Mouse (Mus musculus): Measurements from ENCODE around the gene Rptor. TPM values are rescaled to one million over a fixed set of nuclear protein-coding genes. Genes with fewer than 3 reads are reported as not detected.
A peak's percentile ranks its signal among the peaks of the same experiment; 100 is the strongest.

The Rptor gene
- total and polyA plus RNA-seq, 3 experiments: 19.7 to 32.4 (median 32.1) TPM

DNA sequence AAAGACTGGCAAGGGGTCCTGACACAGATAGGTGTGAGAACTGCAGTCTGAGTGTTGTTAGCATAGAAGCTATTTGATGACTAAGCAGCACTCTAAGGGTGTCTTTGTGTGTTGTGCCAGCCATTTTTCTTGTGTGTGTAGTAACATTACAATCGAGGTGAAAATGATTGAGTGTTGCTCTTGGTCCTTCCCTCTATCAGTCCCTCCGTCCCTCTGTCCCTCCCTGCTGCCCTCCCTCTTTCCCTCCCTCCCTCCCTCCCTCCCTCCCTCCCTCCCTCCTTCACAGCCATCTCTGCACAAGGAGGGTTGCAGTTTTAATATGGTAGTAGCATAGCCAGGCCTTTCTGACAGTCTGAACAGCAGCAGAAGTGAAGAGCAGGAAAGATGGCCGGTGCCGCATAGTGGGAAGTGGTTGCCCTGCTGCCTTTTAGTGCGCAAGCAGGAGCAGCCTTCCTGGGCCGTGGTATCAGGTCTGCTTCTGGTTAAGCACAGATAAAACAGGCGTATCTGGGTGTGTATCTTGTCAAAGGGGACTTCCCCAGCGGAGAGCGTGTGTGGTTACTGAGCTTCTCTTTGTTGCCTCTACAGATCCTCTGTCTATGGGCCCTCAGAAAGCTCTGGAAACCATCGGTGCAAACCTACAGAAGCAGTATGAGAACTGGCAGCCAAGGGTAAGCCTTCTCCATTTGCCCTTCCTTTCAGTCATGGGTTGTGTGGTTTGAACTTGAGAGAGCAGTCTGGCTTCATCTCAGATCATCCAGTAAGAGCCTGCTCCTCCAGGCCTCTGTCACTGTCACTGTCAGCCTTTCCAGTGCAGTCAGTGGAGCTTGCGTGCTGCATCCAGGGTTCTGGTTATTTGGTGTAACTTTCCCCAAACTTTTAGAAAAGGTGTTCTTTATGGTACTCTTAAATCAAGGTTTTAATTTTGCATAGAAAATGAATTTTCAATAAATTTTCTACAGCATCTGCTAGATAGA lies 68.3 kb downstream of the Rptor start:
- Histone ChIP-seq H3K27me3 (ENCODE audit: control insufficient read depth, insufficient read depth, low read length) (no peaks in the 10 kb centered on the region), H3K27ac (no peak overlapping the region), H3K4me3 (no peak overlapping the region), H3K4me1 (ENCODE audit: control insufficient read depth, insufficient read depth, low read length) (peaks cover 8% of the 10 kb centered on the region; the same call in 1 of the 2 replicates), H3K9ac (ENCODE audit: low read depth, low read length) (no peak overlapping the region), H3K36me3 (ENCODE audit: control insufficient read depth, insufficient read depth, low read length) (no peaks in the 10 kb centered on the region), H3K79me2 (replicated peaks; ENCODE audit: control insufficient read depth, insufficient read depth, low read length) (0 out of 2 replicates have a peak, but pooled peaks cover 3% of the 10 kb centered on the region)
- 62% methylated on average over 11 of the region's 11 CpGs for WGBS
- intact Hi-C loops (cut with DNase I): no loop called here
- peak in 1 of 2 experiments; percentile 17 for DNase-seq
- TF ChIP-seq POLR2A (IDR thresholded peaks at IDR 0.05; ENCODE audit: insufficient read depth, low read depth, low read length) (no peak), CTCF (IDR thresholded peaks at IDR 0.05) (no peak), EP300 (IDR thresholded peaks at IDR 0.05; ENCODE audit: insufficient read depth, low read depth, low read length) (no peak)

DNA sequence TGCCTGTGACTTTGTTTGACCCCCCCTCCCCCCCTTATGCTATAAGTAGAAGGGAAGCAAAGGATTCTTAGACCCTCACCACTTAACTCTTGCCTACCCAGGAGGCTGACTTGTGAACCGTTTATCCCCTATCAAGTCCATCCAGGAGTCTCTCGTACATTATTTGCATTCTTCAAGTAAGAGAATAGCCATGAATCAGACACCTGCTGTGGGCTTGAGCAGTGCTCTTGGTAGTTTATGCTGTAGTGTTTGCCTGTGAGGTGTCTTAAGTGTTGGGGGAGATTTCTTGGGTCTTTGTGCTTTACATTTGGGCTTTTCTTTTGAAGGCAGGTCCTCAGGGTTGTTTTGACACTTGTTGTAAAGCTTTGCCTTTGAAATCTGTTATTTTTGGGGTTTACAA lies 69.3 kb downstream of the Rptor start:
- no peak for TF ChIP-seq EP300 (IDR thresholded peaks at IDR 0.05; ENCODE audit: insufficient read depth, low read depth, low read length)
- TF ChIP-seq POLR2A (IDR thresholded peaks at IDR 0.05; ENCODE audit: insufficient read depth, low read depth, low read length): no peak
- no peak for TF ChIP-seq CTCF (IDR thresholded peaks at IDR 0.05)
- intact Hi-C loops (cut with DNase I): no loop called here
- 72% methylated on average over 2 of the region's 2 CpGs for WGBS
- Histone ChIP-seq H3K4me3 (no peak overlapping the region), H3K27ac (no peak overlapping the region), H3K36me3 (ENCODE audit: control insufficient read depth, insufficient read depth, low read length) (no peaks in the 10 kb centered on the region), H3K27me3 (ENCODE audit: control insufficient read depth, insufficient read depth, low read length) (no peaks in the 10 kb centered on the region), H3K9ac (ENCODE audit: low read depth, low read length) (no peak overlapping the region), H3K79me2 (replicated peaks; ENCODE audit: control insufficient read depth, insufficient read depth, low read length) (0 out of 2 replicates have a peak, but pooled peaks cover 3% of the 10 kb centered on the region), H3K4me1 (ENCODE audit: control insufficient read depth, insufficient read depth, low read length) (peaks cover 14% of the 10 kb centered on the region)
- DNase-seq: no peak

DNA sequence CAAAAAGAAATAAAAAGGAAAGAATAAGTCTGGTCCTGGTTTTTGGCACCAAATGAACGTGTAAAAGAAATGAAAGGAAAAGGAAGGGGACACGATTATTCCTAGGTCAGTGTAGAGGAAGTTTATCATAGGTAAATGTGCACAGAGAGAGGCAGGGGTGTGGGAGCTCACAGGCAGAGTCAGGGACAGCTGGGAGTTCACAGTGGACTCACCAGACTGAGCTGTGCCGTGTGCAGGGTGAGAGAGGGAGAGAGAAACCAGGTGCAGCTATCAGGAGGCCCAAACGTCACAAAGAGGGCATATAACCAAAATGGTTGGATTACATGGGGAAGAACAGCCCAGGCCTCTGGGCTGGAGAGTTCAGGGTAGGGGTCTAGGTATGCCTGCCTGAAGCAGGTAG lies 70.1 kb downstream of the Rptor start:
- intact Hi-C loops (cut with DNase I): no loop called here
- Histone ChIP-seq H3K36me3 (ENCODE audit: control insufficient read depth, insufficient read depth, low read length) (no peaks in the 10 kb centered on the region), H3K79me2 (replicated peaks; ENCODE audit: control insufficient read depth, insufficient read depth, low read length) (peaks cover 3% of the 10 kb centered on the region; the same call in 1 of the 2 replicates), H3K4me1 (ENCODE audit: control insufficient read depth, insufficient read depth, low read length) (peaks cover 16% of the 10 kb centered on the region), H3K27me3 (ENCODE audit: control insufficient read depth, insufficient read depth, low read length) (no peaks in the 10 kb centered on the region), H3K27ac (no peak overlapping the region), H3K4me3 (no peak overlapping the region), H3K9ac (ENCODE audit: low read depth, low read length) (no peak overlapping the region)
- WGBS: 59% methylated on average over 4 of the region's 4 CpGs
- TF ChIP-seq EP300 (IDR thresholded peaks at IDR 0.05; ENCODE audit: insufficient read depth, low read depth, low read length) (no peak), CTCF (IDR thresholded peaks at IDR 0.05) (no peak), POLR2A (IDR thresholded peaks at IDR 0.05; ENCODE audit: insufficient read depth, low read depth, low read length) (no peak)
- no peak for DNase-seq

DNA sequence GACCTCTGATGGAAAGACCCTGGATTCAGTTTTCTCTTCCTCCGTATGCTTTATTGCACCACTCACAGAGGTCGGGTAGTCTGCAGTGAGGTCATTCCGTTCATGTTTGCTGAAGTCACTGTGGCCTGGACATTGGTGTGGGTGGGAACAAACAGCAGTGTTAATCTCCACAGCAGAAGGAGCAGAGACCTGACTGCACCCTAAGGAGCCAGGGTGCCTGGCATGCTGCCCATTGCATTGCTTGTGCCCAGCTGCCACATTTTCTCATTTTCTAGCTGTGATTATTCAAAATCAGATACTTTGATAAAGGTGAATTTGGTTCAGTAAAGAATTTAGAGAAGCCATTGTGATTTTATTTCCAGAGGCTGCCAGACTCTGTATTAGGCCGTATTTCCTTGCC lies 72.1 kb downstream of the Rptor start:
- H3K4me3 ChIP-seq: no peak overlapping the region
- no peak for TF ChIP-seq POLR2A (IDR thresholded peaks at IDR 0.05; ENCODE audit: insufficient read depth, low read depth, low read length)
- no peak for TF ChIP-seq CTCF (IDR thresholded peaks at IDR 0.05)
- TF ChIP-seq EP300 (IDR thresholded peaks at IDR 0.05; ENCODE audit: insufficient read depth, low read depth, low read length): no peak
- intact Hi-C loops (cut with DNase I): no loop called here
- WGBS: 71% methylated on average over 4 of the region's 4 CpGs
- no peaks in the 10 kb centered on the region for H3K36me3 ChIP-seq (ENCODE audit: control insufficient read depth, insufficient read depth, low read length)
- H3K27ac ChIP-seq: no peak overlapping the region
- H3K9ac ChIP-seq (ENCODE audit: low read depth, low read length): no peak overlapping the region
- peaks cover 16% of the 10 kb centered on the region for H3K4me1 ChIP-seq (ENCODE audit: control insufficient read depth, insufficient read depth, low read length)
- H3K27me3 ChIP-seq (ENCODE audit: control insufficient read depth, insufficient read depth, low read length): no peaks in the 10 kb centered on the region
- no peak for DNase-seq
- H3K79me2 ChIP-seq (replicated peaks; ENCODE audit: control insufficient read depth, insufficient read depth, low read length): peaks cover 2% of the 10 kb centered on the region; the same call in 1 of the 2 replicates

DNA sequence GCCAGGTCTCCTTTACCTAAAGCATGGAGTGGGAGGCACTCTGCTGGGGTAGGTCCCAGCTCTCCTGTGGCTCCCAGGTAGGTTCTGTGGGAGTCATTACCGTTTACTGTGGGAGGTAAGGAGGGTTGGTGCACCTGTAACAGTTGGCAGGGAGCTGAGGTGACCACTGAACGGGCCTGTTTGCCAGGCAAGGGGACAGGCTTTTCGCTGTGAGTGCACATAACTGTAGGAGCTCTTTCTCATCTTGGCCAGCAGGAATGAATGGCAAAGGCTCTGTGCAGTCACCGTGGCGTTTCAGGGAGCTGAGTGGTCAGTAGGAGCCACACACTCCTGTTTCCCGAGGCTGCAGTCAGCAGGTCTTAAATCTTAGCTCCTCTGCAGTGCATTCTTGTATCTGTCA lies 72.8 kb downstream of the Rptor start:
- no peaks in the 10 kb centered on the region for H3K36me3 ChIP-seq (ENCODE audit: control insufficient read depth, insufficient read depth, low read length)
- TF ChIP-seq EP300 (IDR thresholded peaks at IDR 0.05; ENCODE audit: insufficient read depth, low read depth, low read length) (no peak), CTCF (IDR thresholded peaks at IDR 0.05) (no peak), POLR2A (IDR thresholded peaks at IDR 0.05; ENCODE audit: insufficient read depth, low read depth, low read length) (no peak)
- 86% methylated on average over 6 of the region's 6 CpGs for WGBS
- intact Hi-C loops (cut with DNase I): no loop called here
- peaks cover 2% of the 10 kb centered on the region; the same call in 1 of the 2 replicates for H3K79me2 ChIP-seq (replicated peaks; ENCODE audit: control insufficient read depth, insufficient read depth, low read length)
- no peak for DNase-seq
- peaks cover 16% of the 10 kb centered on the region for H3K4me1 ChIP-seq (ENCODE audit: control insufficient read depth, insufficient read depth, low read length)
- no peak overlapping the region for H3K9ac ChIP-seq (ENCODE audit: low read depth, low read length)
- no peaks in the 10 kb centered on the region for H3K27me3 ChIP-seq (ENCODE audit: control insufficient read depth, insufficient read depth, low read length)
- no peak overlapping the region for H3K4me3 ChIP-seq
- no peak overlapping the region for H3K27ac ChIP-seq

Data from heart, adult 2 months (tissue).